Mouse (Mus musculus) G1E (cell line): Measurements from ENCODE around the gene Ubap2.

Experiments
- CTCF ChIP-seq: IDR thresholded peaks from 2 replicates; pipeline ENCODE4 v1.5.1; 2012; ENCODE audit warnings: low read depth, low read length, inconsistent platforms, mixed read lengths
- GATA1 ChIP-seq: IDR thresholded peaks from 2 replicates; pipeline ENCODE4 v1.6.1; 2012; ENCODE audit warnings: borderline replicate concordance, low read length, inconsistent platforms, mixed read lengths
- GATA2 ChIP-seq: IDR thresholded peaks from 2 replicates; pipeline ENCODE4 v1.6.1; 2012; ENCODE audit warnings: low read depth, low read length, inconsistent platforms, borderline replicate concordance
- POLR2AphosphoS5 ChIP-seq: IDR thresholded peaks from 2 replicates; pipeline ENCODE4 v1.6.1; 2012; ENCODE audit warnings: low read depth, low read length, inconsistent platforms; ENCODE audit not compliant: insufficient replicate concordance
- TAL1 ChIP-seq: conservative IDR thresholded peaks from 2 replicates; pipeline ENCODE4 v1.6.1; 2012; ENCODE audit warnings: low read depth, low read length, inconsistent platforms, mixed read lengths

GRCm38 (mm10) chr4:41149891-41150290, 125.1 kb downstream of the Ubap2 start:
- no peak for TF ChIP-seq GATA1
- no peak for TF ChIP-seq CTCF
- no peak for TF ChIP-seq TAL1
- no peak for TF ChIP-seq GATA2
- TF ChIP-seq POLR2AphosphoS5 = no peak
